Comparison of ENCODE assay signal across 26 mouse cellular contexts in genomic region chr2:85157382-85157781, GRCm38 (mm10). TPM values are rescaled to one million over a fixed set of nuclear protein-coding genes. Genes with fewer than 3 reads are reported as not detected.
"Had no signal": no experiment of that assay in that cellular context is flagged by ENCODE, and none has a peak within 500 bp of the region (broad histone marks: within the 10 kb centered on the region; RNA-seq: fewer than 3 reads in every experiment).

No protein-coding gene starts in this region.

- H3K36me3 ChIP-seq: embryonic facial prominence, embryonic 10.5 days; embryonic facial prominence, embryonic 12.5 days; embryonic facial prominence, embryonic 13.5 days; embryonic facial prominence, embryonic 15.5 days; forebrain, embryonic 10.5 days; forebrain, embryonic 12.5 days; forebrain, embryonic 15.5 days; heart, embryonic 10.5 days had no signal

- H3K9me3 ChIP-seq: embryonic facial prominence, embryonic 10.5 days; embryonic facial prominence, embryonic 12.5 days; embryonic facial prominence, embryonic 13.5 days; embryonic facial prominence, embryonic 15.5 days; forebrain, embryonic 10.5 days; forebrain, embryonic 12.5 days; forebrain, embryonic 13.5 days; forebrain, embryonic 15.5 days; heart, embryonic 10.5 days had no signal

- H3K4me2 ChIP-seq: embryonic facial prominence, embryonic 12.5 days; embryonic facial prominence, embryonic 13.5 days; embryonic facial prominence, embryonic 15.5 days; forebrain, embryonic 12.5 days; forebrain, embryonic 13.5 days; forebrain, embryonic 15.5 days; heart, embryonic 11.5 days had no signal

- H3K4me3 ChIP-seq: embryonic facial prominence, embryonic 10.5 days; embryonic facial prominence, embryonic 12.5 days; embryonic facial prominence, embryonic 13.5 days; embryonic facial prominence, embryonic 15.5 days; erythroblast, embryonic 14.5 days; forebrain, embryonic 10.5 days; forebrain, embryonic 12.5 days; forebrain, embryonic 13.5 days; forebrain, embryonic 15.5 days; heart, adult 2 months; heart, embryonic 10.5 days had no signal

- H3K27me3 ChIP-seq: embryonic facial prominence, embryonic 12.5 days; embryonic facial prominence, embryonic 13.5 days; embryonic facial prominence, embryonic 15.5 days; forebrain, embryonic 12.5 days; forebrain, embryonic 13.5 days; forebrain, embryonic 15.5 days had no signal

- H3K4me1 ChIP-seq: embryonic facial prominence, embryonic 12.5 days; embryonic facial prominence, embryonic 13.5 days; embryonic facial prominence, embryonic 15.5 days had no signal

- DNase-seq: cerebellum, adult 9-11 months; cerebellum, postnatal 10 days; cerebellum, postnatal 14 days; cerebellum, postnatal 25 days; cerebellum, postnatal 36 days; embryo, embryonic 11 days; forebrain, postnatal 0 days; gastrocnemius, postnatal 10 days; gastrocnemius, postnatal 14 days; gastrocnemius, postnatal 25 days; heart, adult 11 months; heart, adult 18-20 months; heart, adult 2 months had no signal

- H3K27ac ChIP-seq: embryonic facial prominence, embryonic 10.5 days; embryonic facial prominence, embryonic 12.5 days; embryonic facial prominence, embryonic 13.5 days; embryonic facial prominence, embryonic 15.5 days; forebrain, embryonic 10.5 days; forebrain, embryonic 12.5 days; forebrain, embryonic 13.5 days; forebrain, embryonic 15.5 days; heart, adult 2 months; heart, embryonic 10.5 days had no signal

- H3K9ac ChIP-seq: embryonic facial prominence, embryonic 12.5 days; embryonic facial prominence, embryonic 13.5 days; embryonic facial prominence, embryonic 15.5 days; forebrain, embryonic 12.5 days; forebrain, embryonic 13.5 days; forebrain, embryonic 15.5 days; forebrain, postnatal 0 days had no signal

RNA-seq across cellular contexts. Expression of gene Aplnr, which starts 21.4 kb away (rescaled TPM):
- total RNA-seq: granulocyte monocyte progenitor cell, adult 5-6 weeks had no signal
- polyA plus RNA-seq: erythroblast, embryonic 14.5 days had no signal

RNA-seq across cellular contexts. Expression of gene Lrrc55, which starts 39.6 kb away (rescaled TPM):
- total RNA-seq: common myeloid progenitor, adult 5-6 weeks; granulocyte monocyte progenitor cell, adult 5-6 weeks had no signal
- polyA plus RNA-seq: erythroblast, embryonic 14.5 days had no signal
